Mouse (Mus musculus) urinary bladder, postnatal 10 days (tissue): ENCODE results near the gene Ptpn3.

Source experiments
- DNase-seq: peaks from one replicate; pipeline ENCODE4 v3.0.0; 2022; ENCODE audit warnings: low spot score

Gene Ptpn3

DNA sequence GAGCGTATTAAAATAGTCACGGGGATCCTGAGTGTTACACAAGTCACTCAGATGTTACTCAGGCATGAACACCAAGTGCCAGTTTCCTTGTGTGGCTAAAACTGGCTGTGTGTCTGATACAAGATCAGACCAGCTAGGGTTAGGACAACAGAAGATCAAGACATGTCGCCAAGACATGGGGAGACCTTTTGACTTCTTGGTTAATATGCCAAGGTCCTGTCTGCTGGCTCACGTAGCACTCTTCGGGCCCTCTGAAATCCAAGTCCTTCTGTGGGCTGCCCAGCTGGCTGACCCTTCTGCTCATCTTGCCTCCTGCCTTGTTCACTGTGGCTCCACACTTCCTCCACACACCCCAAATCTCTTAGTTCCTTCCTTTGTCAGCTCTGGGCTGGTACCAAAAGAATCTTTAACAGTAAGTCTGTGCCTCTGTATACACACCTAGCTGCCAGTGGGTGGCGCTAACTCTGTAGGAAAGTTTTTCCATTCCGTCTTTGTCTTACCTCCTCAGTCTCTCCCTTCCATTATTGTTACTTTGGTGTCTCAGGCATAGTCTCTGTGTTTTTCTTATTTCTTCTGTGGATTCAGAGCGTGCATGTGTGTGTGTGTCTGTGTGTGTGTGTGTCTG is 38.5 kb downstream of the Ptpn3 start:
- no peak for DNase-seq

DNA sequence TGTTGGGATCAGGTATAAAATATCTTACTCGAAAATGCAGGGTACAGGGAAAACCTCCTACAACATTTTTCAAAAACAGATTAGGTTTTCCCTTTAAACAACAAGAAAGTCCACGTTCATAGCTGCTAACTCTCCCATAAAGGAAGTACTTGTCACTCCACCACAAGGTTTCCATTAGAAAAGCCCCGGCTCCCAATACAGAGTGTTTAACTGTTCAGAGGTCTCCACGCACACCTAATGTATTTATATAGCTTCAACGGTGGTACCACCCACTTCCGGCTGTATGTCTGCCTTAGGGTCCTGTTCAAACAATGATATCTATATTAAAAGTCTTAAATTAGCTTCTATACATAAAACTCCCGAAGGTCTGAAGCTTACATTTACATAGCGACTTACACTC is 39.2 kb downstream of the Ptpn3 start:
- DNase-seq, result no peak

DNA sequence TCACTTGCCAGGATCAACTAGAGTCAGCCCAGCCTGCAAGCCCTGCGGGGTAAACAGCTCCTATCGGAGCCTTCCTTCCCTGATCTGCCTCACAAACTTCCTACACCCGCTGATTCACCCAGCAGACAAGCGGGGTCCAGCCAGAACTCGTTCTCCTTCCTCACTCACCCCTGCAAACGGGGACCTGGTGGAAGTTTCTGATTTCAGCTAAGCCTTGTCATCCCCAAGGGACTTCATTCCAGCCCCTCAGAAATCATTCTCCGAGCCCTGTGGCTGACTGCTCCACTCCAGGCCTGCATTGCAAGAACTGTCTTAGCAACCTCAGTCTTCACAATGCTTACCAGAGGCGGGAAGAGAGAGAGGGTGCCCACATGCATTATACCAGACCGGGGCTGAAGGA is 39.8 kb downstream of the Ptpn3 start:
- no peak for DNase-seq

DNA sequence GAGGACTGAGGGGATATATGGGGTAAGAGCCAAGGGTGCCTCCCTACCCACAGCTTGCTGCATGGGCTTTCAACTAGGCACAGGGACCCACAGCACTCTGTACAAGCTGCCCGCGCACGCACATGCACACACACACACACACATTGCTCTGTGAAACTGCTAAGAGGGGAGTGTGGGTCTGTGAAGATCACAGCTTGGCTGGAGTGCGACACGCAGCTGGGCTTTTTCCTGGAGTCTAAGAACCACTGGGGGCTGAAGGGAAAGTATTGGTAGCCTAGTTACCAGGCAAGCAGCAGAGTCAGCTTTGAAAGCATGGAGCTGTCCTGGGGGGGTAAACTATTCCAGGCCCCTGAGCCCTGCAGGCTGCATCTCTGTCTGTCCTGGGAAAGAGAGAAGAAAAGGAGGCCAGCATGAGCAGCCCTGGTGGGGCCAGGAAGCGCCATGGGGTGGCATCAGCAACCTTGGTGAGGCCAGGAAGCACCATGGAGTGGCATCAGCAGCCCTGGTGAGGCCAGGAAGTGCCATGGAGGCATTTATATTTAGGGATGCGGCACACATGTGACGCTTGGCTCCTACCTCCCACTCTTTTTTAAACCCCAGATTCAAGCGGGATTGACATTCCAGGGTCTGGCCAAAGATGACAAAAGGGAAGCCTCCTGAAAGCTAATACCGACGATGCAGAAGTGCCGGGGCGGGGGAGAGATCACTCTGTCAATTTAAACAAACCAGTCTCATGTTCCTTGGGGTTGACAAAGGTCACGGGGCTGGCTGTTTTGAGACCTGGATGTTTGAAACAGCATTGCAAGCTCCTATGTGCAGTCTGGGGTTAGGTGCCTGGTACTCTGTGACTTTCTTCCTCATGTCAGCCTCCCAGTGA is 43.2 kb downstream of the Ptpn3 start:
- DNase-seq, result no peak

DNA sequence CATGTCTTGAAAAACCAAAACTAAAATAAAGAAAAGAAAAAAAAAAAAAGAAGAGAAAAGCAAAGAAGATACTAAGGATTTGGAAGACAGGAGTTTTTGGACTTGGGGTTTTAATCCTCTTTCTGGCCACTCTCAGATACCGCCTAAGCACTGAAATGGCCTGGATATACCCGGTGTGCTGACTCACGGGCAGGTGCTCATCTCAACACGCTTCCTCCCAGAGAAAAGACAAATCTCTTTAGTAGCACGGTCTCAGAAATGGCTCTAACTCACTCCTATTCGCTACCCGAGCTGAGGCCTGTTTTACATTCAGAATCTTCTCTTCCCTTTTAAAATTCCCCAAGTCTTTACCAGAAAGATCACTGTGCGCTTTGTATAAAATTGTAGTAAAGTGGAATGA is 44.2 kb downstream of the Ptpn3 start:
- no peak for DNase-seq

DNA sequence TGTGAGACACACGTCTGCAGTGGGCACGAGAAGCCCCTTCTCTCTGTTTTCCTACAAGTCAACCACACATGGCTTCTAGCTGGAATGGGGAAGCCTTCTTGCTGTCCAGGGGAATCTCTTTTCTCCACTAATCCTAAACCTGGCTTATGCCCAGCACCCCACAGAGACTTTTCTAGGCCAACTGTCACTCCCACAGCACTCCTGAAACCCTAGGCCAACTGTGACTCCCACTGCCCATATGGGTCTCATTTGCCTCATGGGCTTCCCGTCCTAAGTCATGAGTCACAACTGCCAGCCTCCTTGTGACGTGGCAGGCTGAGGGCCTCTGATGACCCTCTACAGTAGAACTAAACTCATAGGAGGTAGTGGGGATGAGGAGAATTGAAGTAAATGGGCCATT is 44.9 kb downstream of the Ptpn3 start:
- DNase-seq, result no peak

DNA sequence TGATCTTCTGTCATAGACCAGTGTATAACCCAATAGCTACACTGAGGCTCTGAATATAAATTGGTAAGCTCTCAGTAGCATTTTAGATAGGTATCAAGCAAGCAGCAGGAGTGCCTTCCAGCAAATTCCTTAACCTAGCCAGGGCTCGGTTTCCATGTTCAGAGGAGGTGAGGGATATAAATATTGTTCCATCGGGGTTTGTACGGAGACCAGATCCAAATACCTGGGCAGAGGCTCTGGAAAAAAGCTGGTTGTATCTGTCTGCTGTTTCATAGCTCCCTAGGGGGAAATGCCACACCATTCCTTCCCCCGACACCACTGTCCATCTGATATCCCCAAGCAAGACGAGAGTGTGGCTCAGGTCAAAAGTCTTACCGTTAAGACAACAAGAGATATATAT is 47.2 kb downstream of the Ptpn3 start:
- no peak for DNase-seq

DNA sequence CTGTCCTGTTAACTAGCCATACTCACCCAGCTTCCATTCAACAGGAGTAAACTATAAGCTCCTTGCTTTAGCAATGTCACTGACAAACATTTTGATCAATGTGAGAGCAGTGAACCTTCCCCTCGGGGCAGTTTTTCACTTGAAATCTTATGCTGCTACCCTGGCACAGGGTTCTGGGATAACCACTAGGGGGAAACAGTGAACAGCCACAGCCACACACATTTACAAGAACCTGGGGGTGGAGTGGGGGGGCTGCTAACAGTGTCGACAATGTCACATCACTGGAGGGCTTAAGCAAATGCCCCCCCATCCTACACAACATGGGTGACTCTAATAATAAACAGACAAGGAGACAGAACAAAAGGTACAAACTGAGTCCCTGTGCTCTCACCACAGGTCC is 51.0 kb downstream of the Ptpn3 start:
- DNase-seq, result no peak

DNA sequence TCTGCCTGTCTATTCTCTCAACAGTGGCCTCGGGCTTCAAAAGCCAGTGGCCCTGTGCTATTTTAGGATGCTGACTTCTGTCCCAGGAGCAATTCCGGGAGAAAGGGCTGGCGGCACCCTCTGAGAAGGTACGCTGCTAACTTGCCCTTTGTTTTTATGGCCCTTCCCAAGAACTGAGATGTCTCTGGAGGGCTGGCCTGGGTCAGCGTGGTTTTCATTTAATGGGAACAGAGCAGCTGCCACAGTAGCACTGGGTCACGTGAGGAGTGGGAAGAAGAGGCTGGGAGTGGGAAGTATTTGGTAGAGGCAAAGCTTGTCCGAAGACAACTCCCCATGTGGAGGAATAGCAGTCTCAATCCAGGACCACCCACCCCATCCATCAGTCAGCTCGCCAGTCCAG is 52.5 kb downstream of the Ptpn3 start:
- no peak for DNase-seq

DNA sequence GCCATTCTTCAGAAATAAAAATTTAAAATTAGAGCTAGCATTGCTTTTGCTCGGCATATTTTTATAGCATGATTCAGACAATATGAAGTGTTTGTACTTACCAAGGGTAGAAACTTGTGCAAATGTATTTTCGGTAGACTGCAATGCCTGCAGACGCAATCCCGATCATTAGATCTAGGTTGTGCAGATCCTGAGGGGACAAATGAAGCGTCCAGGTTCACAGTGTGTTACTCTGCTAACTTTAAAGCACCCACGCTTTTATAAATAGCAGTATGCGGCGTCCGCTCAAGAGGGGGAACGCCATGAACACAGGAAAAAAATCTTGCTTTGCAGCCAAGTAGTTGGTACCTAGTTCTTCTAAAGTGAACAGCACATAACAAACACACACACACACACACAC is 56.8 kb downstream of the Ptpn3 start:
- DNase-seq, result no peak

DNA sequence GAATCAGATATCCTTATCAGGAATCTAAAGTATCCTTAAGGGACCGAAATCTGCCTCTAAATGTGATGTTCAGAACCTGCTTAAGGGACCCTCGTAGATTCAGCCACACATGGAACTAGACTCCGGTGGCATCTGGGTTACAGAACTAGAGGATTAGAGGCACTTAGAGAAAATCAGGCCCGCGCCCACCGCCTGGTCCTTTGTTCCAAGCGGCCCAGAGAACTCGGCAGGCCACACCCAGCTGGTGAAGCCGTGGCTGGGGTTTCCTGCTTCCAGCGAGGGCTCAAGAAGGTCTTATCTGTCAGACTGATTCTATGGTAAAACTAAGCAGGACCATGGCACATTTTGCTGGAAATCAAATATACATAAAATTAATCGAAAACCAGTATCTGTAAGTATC is 58.3 kb downstream of the Ptpn3 start:
- DNase-seq, result no peak

DNA sequence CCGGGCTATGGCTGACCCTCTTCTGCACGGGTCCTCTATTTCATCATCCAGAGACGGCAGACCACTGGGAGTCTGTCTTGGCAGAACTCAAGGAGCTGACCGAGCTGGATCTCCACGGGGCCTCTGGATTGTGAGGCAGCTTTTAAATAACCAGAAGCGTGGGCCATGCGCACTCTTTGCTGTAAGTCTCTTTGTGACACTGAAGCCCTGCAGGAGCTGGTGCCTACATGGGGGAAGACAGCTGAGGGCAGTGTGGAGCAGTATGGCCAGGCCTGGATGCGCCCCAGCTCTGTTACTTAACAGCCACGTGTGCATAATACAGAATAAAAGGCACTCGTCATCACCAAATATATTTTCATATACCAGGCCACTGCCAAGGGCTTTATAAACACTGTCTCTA is 60.7 kb downstream of the Ptpn3 start:
- DNase-seq, result no peak

DNA sequence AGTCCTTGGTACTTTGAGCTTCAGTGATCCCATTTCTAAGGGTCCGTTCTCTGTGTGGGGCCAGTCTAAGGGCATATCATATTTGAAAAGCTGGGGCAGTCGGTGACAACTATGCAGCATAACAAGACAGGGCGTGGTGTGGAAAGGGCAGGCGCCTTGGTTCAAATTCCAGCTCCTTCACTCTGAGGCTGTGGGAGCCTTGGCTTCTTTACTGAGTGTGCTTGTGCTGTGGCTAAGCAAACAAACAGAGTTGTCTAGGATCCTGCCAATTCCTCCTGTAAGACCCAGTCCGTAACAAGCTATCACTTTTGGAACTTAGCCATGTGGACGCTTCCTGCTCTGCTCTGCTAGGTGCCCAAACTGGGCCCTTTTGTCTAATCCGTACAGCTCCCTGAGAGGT is 61.5 kb downstream of the Ptpn3 start:
- DNase-seq, result no peak

DNA sequence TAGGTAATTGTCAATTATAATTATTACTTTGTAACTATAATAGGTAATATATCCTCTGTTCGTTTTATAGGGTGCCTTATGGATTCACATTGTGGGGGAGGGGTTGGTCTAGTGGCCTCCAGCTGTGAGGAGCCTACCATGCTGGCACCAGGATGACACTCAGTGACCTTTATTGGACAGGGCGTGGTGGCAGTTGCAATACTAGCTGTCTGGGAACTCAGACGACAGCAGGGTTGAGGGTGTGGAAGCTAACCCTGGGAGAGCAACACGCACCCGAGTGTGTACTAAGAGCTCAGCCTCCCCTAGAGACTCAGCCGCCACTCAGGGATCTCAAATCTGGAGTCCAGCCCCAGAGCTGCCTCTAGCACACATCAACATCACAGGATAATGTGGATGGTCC is 62.5 kb downstream of the Ptpn3 start:
- no peak for DNase-seq

DNA sequence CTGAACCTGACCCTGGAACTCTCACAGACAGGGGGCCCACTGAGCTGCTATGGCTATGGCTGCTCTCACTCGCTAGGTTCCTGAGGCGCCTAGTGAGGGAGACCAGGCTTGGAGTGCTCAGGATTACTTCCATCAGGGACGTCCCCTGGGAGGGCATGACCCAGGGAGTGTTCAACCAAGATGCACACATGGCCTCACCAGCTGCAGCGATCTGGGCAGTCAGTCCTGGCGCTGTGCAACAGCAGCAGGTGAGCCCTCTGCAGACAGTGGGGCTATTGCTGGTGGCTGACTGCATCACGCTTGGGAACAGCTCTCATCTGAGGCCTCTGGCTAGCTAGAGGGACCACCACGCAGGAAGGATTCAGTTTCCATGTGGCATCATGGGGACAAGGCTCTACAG is 63.5 kb downstream of the Ptpn3 start:
- DNase-seq, result no peak

DNA sequence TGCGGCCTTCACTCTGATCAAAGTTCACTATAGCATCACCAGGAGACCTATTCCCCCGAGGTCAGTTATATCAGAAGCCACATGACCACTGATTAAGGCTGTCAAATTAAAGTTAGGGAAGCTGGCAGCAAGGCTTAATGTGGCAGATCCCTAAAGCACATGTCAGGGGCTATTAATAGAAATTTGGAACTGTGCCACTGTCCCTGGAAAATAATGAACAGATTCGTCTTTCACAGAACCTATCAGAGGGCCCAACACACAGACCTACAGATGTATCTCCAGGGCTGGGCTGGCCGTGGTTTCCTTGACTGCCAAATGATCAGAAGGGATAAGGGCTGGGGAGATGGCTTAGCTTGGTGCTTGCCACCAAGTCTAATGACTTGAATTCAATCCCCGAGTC is 65.1 kb downstream of the Ptpn3 start:
- no peak for DNase-seq

DNA sequence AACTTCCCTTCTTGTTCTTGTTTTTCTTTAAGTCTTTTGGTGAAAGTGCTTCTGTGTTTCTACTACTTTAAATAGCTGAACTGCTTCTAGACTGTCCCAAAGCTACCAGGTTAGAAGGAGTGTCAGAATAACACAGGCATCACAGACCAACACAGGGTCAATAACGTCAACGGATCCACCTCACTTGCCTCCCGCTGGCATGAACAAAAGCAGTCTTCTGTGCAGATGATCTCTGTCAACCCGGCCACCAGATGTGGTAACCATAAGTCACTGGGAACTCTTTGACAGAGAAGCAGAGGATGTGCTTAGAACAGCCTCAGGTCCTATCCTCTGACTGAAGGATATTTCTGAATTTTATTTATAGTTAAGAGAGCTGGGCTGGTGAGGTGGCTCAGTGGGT is 65.9 kb downstream of the Ptpn3 start:
- DNase-seq, result no peak

DNA sequence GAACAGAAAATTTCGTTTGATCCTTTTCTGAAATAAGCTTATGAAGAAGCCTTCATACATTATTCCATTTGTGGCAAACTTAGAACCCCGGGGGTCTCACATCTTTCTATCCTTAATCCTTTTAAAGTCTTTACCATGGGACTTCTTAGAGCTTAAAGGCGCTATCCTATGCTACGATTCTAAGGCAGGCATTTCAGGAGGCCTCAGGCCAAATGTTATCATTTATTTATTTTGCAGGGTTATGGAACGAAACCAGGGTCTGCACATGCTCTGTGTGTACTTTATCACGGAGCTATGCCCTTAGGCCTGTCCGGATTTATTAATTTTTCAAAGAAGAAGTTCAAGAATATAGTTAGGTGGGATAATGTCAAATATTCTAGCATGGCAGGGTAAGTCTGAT is 67.3 kb downstream of the Ptpn3 start:
- DNase-seq, result no peak

DNA sequence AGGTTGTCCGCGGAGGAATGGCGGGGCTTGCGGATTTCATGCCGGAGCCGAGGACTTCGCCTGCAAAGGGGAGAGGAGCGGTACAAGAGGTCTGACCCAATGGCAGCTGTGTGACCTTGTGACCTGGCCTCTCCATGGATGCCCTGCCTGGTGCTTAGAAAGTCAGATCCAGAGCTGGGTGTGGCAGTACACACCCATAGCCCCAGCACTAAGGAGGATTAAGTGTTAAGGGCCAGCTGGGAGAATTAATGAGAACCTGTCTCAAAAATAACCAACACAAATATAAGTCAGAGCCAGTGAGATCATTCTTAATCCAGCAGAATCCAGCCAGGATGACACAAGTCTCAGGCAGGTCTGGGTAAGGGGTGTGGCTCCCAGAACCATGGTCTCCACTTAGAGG is 69.2 kb downstream of the Ptpn3 start:
- DNase-seq, result no peak

DNA sequence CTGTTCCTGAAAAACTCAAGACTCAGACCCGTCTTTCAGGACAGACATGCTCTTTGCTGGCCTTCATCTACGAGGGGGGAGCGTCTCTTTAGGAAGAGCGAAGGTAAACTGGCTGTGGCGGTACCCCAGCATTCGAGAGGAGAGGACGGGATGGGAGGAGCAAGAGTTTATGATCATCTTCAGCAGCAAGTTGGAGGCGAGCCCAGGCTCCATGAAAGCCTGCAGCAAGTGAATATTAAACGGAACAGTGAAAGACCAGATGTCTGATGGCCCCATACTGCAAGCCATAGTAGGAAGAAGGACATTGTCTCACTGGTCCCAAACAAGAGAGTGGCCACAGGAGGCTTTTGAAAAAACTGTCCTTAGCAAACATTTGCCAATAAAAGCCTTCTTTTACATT is 70.3 kb downstream of the Ptpn3 start:
- DNase-seq, result no peak

DNA sequence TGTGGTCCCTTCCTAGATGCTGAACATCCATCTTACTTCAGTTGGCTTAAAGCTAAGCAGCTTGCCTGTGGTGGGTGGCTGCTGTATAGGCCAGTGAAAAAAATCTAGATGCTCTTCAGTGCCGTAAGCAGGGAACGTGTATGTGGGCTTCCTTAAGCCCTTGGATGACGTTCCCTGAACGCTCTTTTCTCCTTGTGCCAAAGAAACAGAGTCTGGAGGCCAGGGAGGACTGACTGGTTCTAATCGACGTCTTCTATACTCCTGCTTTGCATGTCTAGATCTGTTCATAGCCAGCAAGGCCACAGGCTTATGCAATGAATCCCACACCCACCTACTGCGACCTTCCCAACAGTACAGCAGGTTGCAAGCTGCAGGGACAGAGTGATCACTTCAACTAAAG is 71.3 kb downstream of the Ptpn3 start:
- no peak for DNase-seq

DNA sequence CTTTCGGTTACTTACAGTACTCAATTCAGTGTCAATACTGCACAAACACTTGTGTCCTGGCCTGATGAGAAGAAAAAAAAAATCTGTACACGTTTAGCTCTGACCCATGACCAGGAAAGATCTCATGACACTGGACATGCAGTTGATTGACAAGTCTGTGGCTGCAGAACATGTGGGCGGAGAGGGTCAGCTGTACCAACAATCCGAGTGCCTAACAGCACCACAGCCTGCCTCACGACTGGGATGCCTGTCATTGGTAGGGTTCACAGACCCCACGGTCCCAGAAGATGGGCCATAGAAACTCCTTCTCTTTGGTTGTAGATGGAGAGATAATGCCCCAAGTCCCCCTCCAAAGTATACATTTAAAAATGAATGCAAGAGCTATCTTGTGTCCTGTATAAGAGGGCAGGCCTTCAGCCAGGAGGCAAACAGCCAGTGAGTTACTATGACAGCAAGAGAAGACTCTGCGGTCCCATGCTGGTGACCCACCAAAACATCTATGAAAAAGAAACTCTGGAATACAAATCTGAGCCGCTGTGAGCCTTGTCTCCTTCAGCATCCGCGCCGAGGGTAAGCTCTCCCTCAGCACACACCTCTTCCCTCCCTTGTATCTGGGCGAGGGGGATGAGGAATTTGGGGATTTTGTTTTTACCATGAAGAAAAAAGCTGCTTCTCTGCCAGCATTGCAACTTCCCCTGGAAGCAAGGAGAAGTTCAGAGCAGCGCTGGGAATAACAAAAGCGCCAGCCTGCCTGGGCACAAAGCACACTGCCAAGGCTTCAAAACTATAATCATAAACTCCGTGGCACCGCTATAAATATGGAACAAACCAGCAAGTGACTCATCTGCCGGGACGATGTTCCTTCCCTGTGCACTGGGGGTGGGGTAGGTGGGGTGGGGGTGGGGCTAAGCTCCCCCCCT is 72.8 kb downstream of the Ptpn3 start:
- DNase-seq, result no peak

DNA sequence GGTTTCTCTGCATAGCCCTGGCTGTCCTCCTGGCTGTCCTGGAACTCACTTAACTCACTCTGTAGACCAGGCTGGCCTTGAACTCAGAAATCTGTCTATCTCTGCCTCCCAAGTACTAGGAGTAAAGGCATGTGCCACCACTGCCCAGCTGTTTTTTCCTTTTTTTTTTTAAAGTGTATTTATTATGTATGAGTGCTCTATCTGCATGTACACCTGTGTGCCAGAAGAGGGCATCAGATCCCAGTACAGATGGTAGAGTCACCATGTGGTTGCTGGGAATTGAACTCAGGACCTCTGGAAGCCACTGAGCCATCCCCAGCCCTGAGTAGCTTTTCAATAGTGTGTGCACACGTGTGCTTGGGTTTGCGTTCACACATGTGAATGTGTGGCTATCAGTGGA is 76.9 kb downstream of the Ptpn3 start:
- DNase-seq, result no peak
